Mouse (Mus musculus): ENCODE results near the gene Lrmp. TPM values are rescaled to one million over a fixed set of nuclear protein-coding genes. Genes with fewer than 3 reads are reported as not detected.

Lrmp gene
- polyA plus RNA-seq, 1 experiment from 2014 or later, result 6.6 TPM

DNA sequence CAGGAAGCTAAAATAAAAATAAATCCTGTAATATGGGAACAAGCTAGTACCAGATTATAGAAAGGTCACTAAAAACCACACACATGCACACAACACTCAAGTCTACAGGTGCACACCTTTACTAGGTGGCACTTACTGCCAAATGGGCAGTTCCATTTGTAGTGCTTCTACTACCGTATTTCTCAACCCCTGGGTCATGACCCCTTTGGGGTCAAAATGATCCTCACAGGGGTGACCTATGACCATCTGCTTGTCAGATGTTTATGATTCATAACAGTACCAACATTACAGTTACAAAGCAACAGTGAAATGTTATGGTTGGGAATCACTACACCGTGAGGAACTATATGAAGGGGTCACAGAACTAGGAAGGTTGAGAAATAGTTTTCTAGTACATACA, 98.5 kb downstream of the Lrmp start:
- no peak overlapping the region for H3K27ac ChIP-seq
- no peak overlapping the region for H3K4me2 ChIP-seq
- H3K27me3 ChIP-seq, result no peaks in the 10 kb centered on the region
- no peak overlapping the region for H3K9ac ChIP-seq
- peaks cover 10% of the 10 kb centered on the region for H3K36me3 ChIP-seq
- no peak for ATAC-seq (ENCODE audit: borderline replicate concordance, extremely low read depth, low FRiP score, low TSS enrichment)
- H3K4me1 ChIP-seq, result peaks cover 18% of the 10 kb centered on the region
- H3K4me3 ChIP-seq, result no peak overlapping the region
- no peaks in the 10 kb centered on the region for H3K9me3 ChIP-seq
- 68% methylated on average over 2 of the region's 2 CpGs for WGBS

GRCm38 (mm10) chr6:145215826-145216225, 100.4 kb downstream of the Lrmp start:
- Histone ChIP-seq H3K27ac (no peak overlapping the region), H3K9me3 (no peaks in the 10 kb centered on the region), H3K9ac (no peak overlapping the region), H3K36me3 (peaks cover 15% of the 10 kb centered on the region), H3K4me3 (no peak overlapping the region), H3K4me1 (peaks cover 12% of the 10 kb centered on the region), H3K4me2 (no peak overlapping the region), H3K27me3 (no peaks in the 10 kb centered on the region)
- no peak for ATAC-seq (ENCODE audit: borderline replicate concordance, extremely low read depth, low FRiP score, low TSS enrichment)
- WGBS, result 86% methylated on average over 3 of the region's 3 CpGs

DNA sequence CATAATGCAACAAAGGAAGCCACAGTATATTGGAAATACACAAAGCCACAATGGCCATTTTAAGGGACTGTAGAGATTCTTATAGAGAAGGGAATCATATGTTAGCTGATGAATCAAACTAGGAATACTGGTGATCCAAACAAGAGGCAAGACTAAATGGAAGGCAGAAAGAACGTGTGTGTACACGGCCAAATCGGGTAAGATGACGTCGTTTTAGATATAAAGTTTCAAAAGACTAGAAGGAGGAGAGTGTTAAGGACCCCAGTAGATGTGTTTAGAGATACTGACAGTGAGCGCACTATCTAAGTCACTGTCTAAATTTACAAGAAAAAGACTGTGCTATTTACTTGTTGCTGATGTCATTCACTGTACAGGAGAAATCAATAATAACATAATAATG, 108.8 kb downstream of the Lrmp start:
- Histone ChIP-seq H3K27me3 (no peaks in the 10 kb centered on the region), H3K9ac (no peak overlapping the region), H3K9me3 (no peaks in the 10 kb centered on the region), H3K4me3 (no peak overlapping the region), H3K36me3 (peaks cover 35% of the 10 kb centered on the region), H3K4me2 (no peak overlapping the region), H3K27ac (no peak overlapping the region), H3K4me1 (no peaks in the 10 kb centered on the region)
- WGBS, result 90% methylated on average over 6 of the region's 6 CpGs
- no peak for ATAC-seq (ENCODE audit: borderline replicate concordance, extremely low read depth, low FRiP score, low TSS enrichment)

Other genes starting within 250 kb of the Lrmp start
- gene Bcat1, start 39.5 kb upstream of the Lrmp start, polyA plus RNA-seq (2015; fragmentation: Nextera tagmentation; extraction: Ambion mirVana), result 7.5 and 7.9 TPM in 2 replicates
- 0.79 and 1.3 TPM in 2 replicates for gene Casc1, start 95.4 kb downstream of the Lrmp start, polyA plus RNA-seq (2015; fragmentation: Nextera tagmentation; extraction: Ambion mirVana)
- gene Etfrf1, start 95.5 kb downstream of the Lrmp start, polyA plus RNA-seq (2015; fragmentation: Nextera tagmentation; extraction: Ambion mirVana), result 26.5 and 26.7 TPM in 2 replicates
- gene Kras, start 134.6 kb downstream of the Lrmp start, polyA plus RNA-seq (2015; fragmentation: Nextera tagmentation; extraction: Ambion mirVana), result 92.2 and 99.5 TPM in 2 replicates

All from lung, embryonic 15.5 days (tissue).